Mouse (Mus musculus): ENCODE measurements around the gene Hspb6.

Hspb6 gene

GRCm38 (mm10) chr7:30552102-30553020, at the start of gene Hspb6, which contains the start of gene Proser3:
TSS of gene Hspb6 (plus strand) at chr7:30552178.
TSS of gene Proser3 (minus strand) at chr7:30552299.
- DNase-seq (ENCODE audit: extremely low read depth, insufficient read length, low spot score), result peak; percentile 93

- DNase-seq (ENCODE audit: extremely low read depth, insufficient read length, low spot score), result no peak
Measured at GRCm38 (mm10) chr7:30508061-30508460, 43.9 kb upstream of the Hspb6 start.

GRCm38 (mm10) chr7:30515003-30515760, 36.8 kb upstream of the Hspb6 start:
- no peak for DNase-seq (ENCODE audit: extremely low read depth, insufficient read length, low spot score)

- DNase-seq (ENCODE audit: extremely low read depth, insufficient read length, low spot score), result no peak
Measured at GRCm38 (mm10) chr7:30518325-30518724, 33.7 kb upstream of the Hspb6 start.

GRCm38 (mm10) chr7:30520396-30520795, 31.6 kb upstream of the Hspb6 start:
- no peak for DNase-seq (ENCODE audit: extremely low read depth, insufficient read length, low spot score)

GRCm38 (mm10) chr7:30520856-30521255, 31.1 kb upstream of the Hspb6 start:
- no peak for DNase-seq (ENCODE audit: extremely low read depth, insufficient read length, low spot score)

GRCm38 (mm10) chr7:30522871-30523270, 29.1 kb upstream of the Hspb6 start:
- no peak for DNase-seq (ENCODE audit: extremely low read depth, insufficient read length, low spot score)

- DNase-seq (ENCODE audit: extremely low read depth, insufficient read length, low spot score), result peak; percentile 42
Measured at GRCm38 (mm10) chr7:30524487-30524886, 27.5 kb upstream of the Hspb6 start.

GRCm38 (mm10) chr7:30525954-30526353, 26.0 kb upstream of the Hspb6 start:
- no peak for DNase-seq (ENCODE audit: extremely low read depth, insufficient read length, low spot score)

- no peak for DNase-seq (ENCODE audit: extremely low read depth, insufficient read length, low spot score)
Measured at GRCm38 (mm10) chr7:30526399-30526798, 25.6 kb upstream of the Hspb6 start.

- DNase-seq (ENCODE audit: extremely low read depth, insufficient read length, low spot score), result no peak
Measured at GRCm38 (mm10) chr7:30526981-30527380, 25.0 kb upstream of the Hspb6 start.

- no peak for DNase-seq (ENCODE audit: extremely low read depth, insufficient read length, low spot score)
Measured at GRCm38 (mm10) chr7:30531291-30531815, 20.6 kb upstream of the Hspb6 start.

GRCm38 (mm10) chr7:30532931-30533330, 19.0 kb upstream of the Hspb6 start:
- DNase-seq (ENCODE audit: extremely low read depth, insufficient read length, low spot score), result no peak

- DNase-seq (ENCODE audit: extremely low read depth, insufficient read length, low spot score), result no peak
Measured at GRCm38 (mm10) chr7:30533941-30534632, 17.9 kb upstream of the Hspb6 start.

GRCm38 (mm10) chr7:30534633-30535577, 17.1 kb upstream of the Hspb6 start, which contains the start of gene Arhgap33:
TSS of gene Arhgap33 (minus strand) at chr7:30535060.
- peak; percentile 93 for DNase-seq (ENCODE audit: extremely low read depth, insufficient read length, low spot score)

GRCm38 (mm10) chr7:30540572-30540971, 11.4 kb upstream of the Hspb6 start:
- no peak for DNase-seq (ENCODE audit: extremely low read depth, insufficient read length, low spot score)

GRCm38 (mm10) chr7:30544327-30544726, 7.7 kb upstream of the Hspb6 start:
- no peak for DNase-seq (ENCODE audit: extremely low read depth, insufficient read length, low spot score)

GRCm38 (mm10) chr7:30549880-30550279, 2.1 kb upstream of the Hspb6 start:
- DNase-seq (ENCODE audit: extremely low read depth, insufficient read length, low spot score), result no peak

GRCm38 (mm10) chr7:30550603-30551002, 1.4 kb upstream of the Hspb6 start:
- DNase-seq (ENCODE audit: extremely low read depth, insufficient read length, low spot score), result no peak

Data from 3134 (cell line).